Mouse (Mus musculus): ENCODE measurements around the gene Myrf.
A peak's percentile ranks its signal among the peaks of the same experiment; 100 is the strongest.

Gene Myrf

GRCm38 (mm10) chr19:10247165-10247564 is 6.6 kb upstream of the Myrf start:
- DNase-seq = no peak

- no peak for DNase-seq
Measured at GRCm38 (mm10) chr19:10244183-10244582, 3.6 kb upstream of the Myrf start.

GRCm38 (mm10) chr19:10242916-10243315 is 2.4 kb upstream of the Myrf start:
- DNase-seq = no peak

GRCm38 (mm10) chr19:10239975-10240653 is 434 bp downstream of the Myrf start:
- DNase-seq = no peak

GRCm38 (mm10) chr19:10239419-10239818 is 1.1 kb downstream of the Myrf start:
- DNase-seq = no peak

GRCm38 (mm10) chr19:10238477-10238876 is 2.1 kb downstream of the Myrf start:
- DNase-seq = no peak

- DNase-seq = no peak
Measured at GRCm38 (mm10) chr19:10235784-10236565, 4.6 kb downstream of the Myrf start.

- peak; percentile 26 for DNase-seq
Measured at GRCm38 (mm10) chr19:10232327-10233017, 8.1 kb downstream of the Myrf start.

- no peak for DNase-seq
Measured at GRCm38 (mm10) chr19:10231871-10232270, 8.7 kb downstream of the Myrf start.

GRCm38 (mm10) chr19:10231016-10231415 is 9.5 kb downstream of the Myrf start:
- no peak for DNase-seq

GRCm38 (mm10) chr19:10225767-10226166 is 14.8 kb downstream of the Myrf start:
- DNase-seq = no peak

GRCm38 (mm10) chr19:10224637-10225453 is 15.7 kb downstream of the Myrf start:
- no peak for DNase-seq

- DNase-seq = no peak
Measured at GRCm38 (mm10) chr19:10223561-10223960, 17.0 kb downstream of the Myrf start.

GRCm38 (mm10) chr19:10222656-10223055 is 17.9 kb downstream of the Myrf start:
- no peak for DNase-seq

- no peak for DNase-seq
Measured at GRCm38 (mm10) chr19:10221585-10221984, 19.0 kb downstream of the Myrf start.

GRCm38 (mm10) chr19:10219593-10219992 is 21.0 kb downstream of the Myrf start:
- DNase-seq = no peak

GRCm38 (mm10) chr19:10219108-10219507 is 21.4 kb downstream of the Myrf start:
- DNase-seq = no peak

GRCm38 (mm10) chr19:10216101-10216500 is 24.4 kb downstream of the Myrf start:
- DNase-seq = no peak

- DNase-seq = no peak
Measured at GRCm38 (mm10) chr19:10213796-10214471, 26.6 kb downstream of the Myrf start.

- DNase-seq = no peak
Measured at GRCm38 (mm10) chr19:10210885-10211284, 29.7 kb downstream of the Myrf start.

- DNase-seq = no peak
Measured at GRCm38 (mm10) chr19:10208851-10209250, 31.7 kb downstream of the Myrf start.

- DNase-seq = no peak
Measured at GRCm38 (mm10) chr19:10205051-10205450, 35.5 kb downstream of the Myrf start.
